10 mouse cellular contexts compared by ENCODE assay signal in the genomic region with DNA sequence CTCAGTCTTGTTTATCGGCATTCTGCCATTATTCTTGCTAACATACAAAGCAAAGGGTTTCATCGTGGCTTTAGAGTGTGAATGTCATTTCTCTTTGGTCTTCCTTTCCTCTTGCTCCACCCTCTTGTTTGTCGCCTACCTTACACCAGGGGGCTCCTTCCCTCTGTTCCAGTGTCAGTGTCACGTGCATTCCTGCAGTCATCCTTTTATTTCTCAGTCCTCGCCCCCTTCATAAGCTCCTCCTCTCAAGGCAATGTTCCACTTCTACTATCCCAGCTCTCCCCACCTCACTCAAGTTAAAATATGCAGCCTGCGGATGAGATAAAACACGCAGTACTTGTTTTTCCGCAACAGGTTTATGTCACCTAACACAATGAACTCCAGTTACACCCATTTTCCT.
DNase-seq lines count a peak whose midpoint lies in the region; ATAC-seq lines count a peak whose summit lies in the region.
"Had no signal": no experiment of that assay in that cellular context is flagged by ENCODE, and none has a peak within 500 bp of the region (broad histone marks: within the 10 kb centered on the region; RNA-seq: fewer than 3 reads in every experiment).

No protein-coding gene starts in this region.

- no peak overlapping the region for H3K9ac ChIP-seq in heart, embryonic 14.5 days (ENCODE audit: low read length)
- no peak overlapping the region for H3K9ac ChIP-seq in midbrain, embryonic 11.5 days (ENCODE audit: low read length)
- H3K9ac ChIP-seq: neural tube, embryonic 13.5 days had no signal

- DNase-seq in heart, embryonic 10.5 days (ENCODE audit: low spot score): no peak
- DNase-seq in left cerebral cortex, postnatal 4 days: peak; percentile 30
- no peak for DNase-seq in left cerebral cortex, adult 11 months (ENCODE audit: low spot score)
- peak; percentile 42 for DNase-seq in embryo, embryonic 10 days (ENCODE audit: low spot score)
- no peak for DNase-seq in midbrain, embryonic 11.5 days (ENCODE audit: low spot score, missing footprints)
- no peak for DNase-seq in frontal cortex, postnatal 36 days (ENCODE audit: low spot score in 2 of 2)
- no peak for DNase-seq in frontal cortex, postnatal 14 days (ENCODE audit: low spot score in 2 of 2)

- no peak overlapping the region for H3K27ac ChIP-seq in heart, embryonic 14.5 days (replicated peaks in 1 of 2; ENCODE audit: control insufficient read depth in 1 of 2, insufficient read depth in 1 of 2, low read depth in 2 of 2, low read length in 2 of 2)
- no peak overlapping the region for H3K27ac ChIP-seq in heart, embryonic 10.5 days
- no peak overlapping the region for H3K27ac ChIP-seq in midbrain, embryonic 11.5 days (ENCODE audit: low read depth, low read length)
- H3K27ac ChIP-seq: neural tube, embryonic 13.5 days had no signal

- ATAC-seq in heart, embryonic 14.5 days (ENCODE audit: insufficient number of reproducible peaks, insufficient read depth, low FRiP score, low read depth): no peak
- peak; percentile 76 for ATAC-seq in midbrain, embryonic 11.5 days (ENCODE audit: low FRiP score)

- H3K27me3 ChIP-seq in heart, embryonic 14.5 days (ENCODE audit: control insufficient read depth, insufficient read depth, low read length): no peaks in the 10 kb centered on the region
- no peaks in the 10 kb centered on the region for H3K27me3 ChIP-seq in heart, embryonic 10.5 days (ENCODE audit: insufficient read depth, poor library complexity, severe bottlenecking)
- H3K27me3 ChIP-seq in midbrain, embryonic 11.5 days (ENCODE audit: control insufficient read depth, insufficient read depth, low read length): peaks cover 2% of the 10 kb centered on the region; the same call in 1 of the 2 replicates
- H3K27me3 ChIP-seq: CH12.LX; neural tube, embryonic 13.5 days had no signal

- no peak overlapping the region for H3K4me3 ChIP-seq in heart, embryonic 14.5 days (ENCODE audit: control insufficient read depth in 1 of 2, insufficient read depth in 1 of 2, low read depth in 1 of 2, low read length in 2 of 2)
- no peak overlapping the region for H3K4me3 ChIP-seq in heart, embryonic 10.5 days
- H3K4me3 ChIP-seq in midbrain, embryonic 11.5 days (ENCODE audit: low read depth, low read length): no peak overlapping the region
- H3K4me3 ChIP-seq: neural tube, embryonic 13.5 days had no signal

- no peaks in the 10 kb centered on the region for H3K36me3 ChIP-seq in heart, embryonic 14.5 days (ENCODE audit: control insufficient read depth, insufficient read depth, low read length)
- no peaks in the 10 kb centered on the region for H3K36me3 ChIP-seq in heart, embryonic 10.5 days
- no peaks in the 10 kb centered on the region for H3K36me3 ChIP-seq in midbrain, embryonic 11.5 days (ENCODE audit: control insufficient read depth, insufficient read depth, low read length)
- H3K36me3 ChIP-seq: neural tube, embryonic 13.5 days had no signal

- no peaks in the 10 kb centered on the region for H3K4me1 ChIP-seq in heart, embryonic 14.5 days (ENCODE audit: control insufficient read depth in 2 of 2, insufficient read depth in 2 of 2, low read length in 2 of 2)
- no peaks in the 10 kb centered on the region for H3K4me1 ChIP-seq in heart, embryonic 10.5 days
- H3K4me1 ChIP-seq in midbrain, embryonic 11.5 days (ENCODE audit: control insufficient read depth, insufficient read depth, low read length): no peaks in the 10 kb centered on the region
- H3K4me1 ChIP-seq: neural tube, embryonic 13.5 days had no signal

- 30% methylated on average over 8 of the region's 8 CpGs for WGBS in heart, embryonic 14.5 days
- WGBS in heart, embryonic 10.5 days: 31% methylated on average over 8 of the region's 8 CpGs
- 26% methylated on average over 8 of the region's 8 CpGs for WGBS in midbrain, embryonic 11.5 days

- H3K9me3 ChIP-seq in heart, embryonic 14.5 days (ENCODE audit: control insufficient read depth, low read length): no peaks in the 10 kb centered on the region
- H3K9me3 ChIP-seq in heart, embryonic 10.5 days: no peaks in the 10 kb centered on the region
- no peaks in the 10 kb centered on the region for H3K9me3 ChIP-seq in midbrain, embryonic 11.5 days (ENCODE audit: control insufficient read depth, low read length)
- H3K9me3 ChIP-seq: neural tube, embryonic 13.5 days had no signal

- H3K4me2 ChIP-seq in heart, embryonic 14.5 days (ENCODE audit: low read length): peak overlapping the region; percentile 21; the same call in 1 of the 2 replicates
- no peak overlapping the region for H3K4me2 ChIP-seq in midbrain, embryonic 11.5 days
- H3K4me2 ChIP-seq: neural tube, embryonic 13.5 days had no signal

- intact Hi-C loops in left cerebral cortex, postnatal 4 days (cut with DNase I): no loop called here

Comparison
In these comparisons a context has a peak if more than half of its experiments do, and no peak if none do; other contexts are left out.
1. DNase-seq: peak in left cerebral cortex, postnatal 4 days (single experiment) and embryo, embryonic 10 days (single experiment); none in heart, embryonic 10.5 days (single experiment), left cerebral cortex, adult 11 months (single experiment), midbrain, embryonic 11.5 days (single experiment), frontal cortex, postnatal 36 days (0 of 2) and frontal cortex, postnatal 14 days (0 of 2).